Mouse (Mus musculus) heart, postnatal 0 days (tissue): ENCODE data around the gene Cdc42se2.

Experiments
- CTCF ChIP-seq: IDR thresholded peaks from 2 replicates; pipeline ENCODE4 v1.5.1; 2016; ENCODE audit warnings: antibody characterized with exemption, control low read depth, low read depth
- EP300 ChIP-seq: IDR thresholded peaks from 2 replicates; pipeline ENCODE4 v1.6.1; 2016; ENCODE audit warnings: antibody characterized with exemption, low read depth

DNA sequence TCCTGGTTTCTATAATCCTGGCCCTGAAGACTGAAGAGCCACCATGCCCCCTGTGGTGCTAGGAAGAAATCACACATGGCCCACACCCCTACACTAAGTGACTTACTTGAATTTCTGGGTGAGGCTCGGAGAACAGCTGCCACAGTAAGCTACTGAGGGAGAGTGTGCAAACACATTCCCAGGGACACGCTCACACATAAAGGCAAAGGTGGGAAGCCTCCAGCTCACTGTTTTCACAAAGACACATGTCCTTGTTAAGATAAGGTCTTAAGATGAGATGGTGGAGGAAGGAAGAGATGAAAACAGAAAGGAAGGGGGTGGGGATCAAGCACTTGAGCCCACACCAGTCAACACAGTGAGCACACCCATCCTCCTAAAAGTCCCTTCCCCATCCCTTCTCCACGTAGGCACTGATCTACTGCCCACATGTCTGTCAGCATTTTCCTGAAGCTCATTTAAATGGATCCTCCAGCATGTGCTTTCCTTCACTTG lies 60.9 kb downstream of the Cdc42se2 start:
- TF ChIP-seq EP300 (no peak), CTCF (no peak)
